Comparison of ENCODE assay signal across 7 mouse cellular contexts in the genomic region with DNA sequence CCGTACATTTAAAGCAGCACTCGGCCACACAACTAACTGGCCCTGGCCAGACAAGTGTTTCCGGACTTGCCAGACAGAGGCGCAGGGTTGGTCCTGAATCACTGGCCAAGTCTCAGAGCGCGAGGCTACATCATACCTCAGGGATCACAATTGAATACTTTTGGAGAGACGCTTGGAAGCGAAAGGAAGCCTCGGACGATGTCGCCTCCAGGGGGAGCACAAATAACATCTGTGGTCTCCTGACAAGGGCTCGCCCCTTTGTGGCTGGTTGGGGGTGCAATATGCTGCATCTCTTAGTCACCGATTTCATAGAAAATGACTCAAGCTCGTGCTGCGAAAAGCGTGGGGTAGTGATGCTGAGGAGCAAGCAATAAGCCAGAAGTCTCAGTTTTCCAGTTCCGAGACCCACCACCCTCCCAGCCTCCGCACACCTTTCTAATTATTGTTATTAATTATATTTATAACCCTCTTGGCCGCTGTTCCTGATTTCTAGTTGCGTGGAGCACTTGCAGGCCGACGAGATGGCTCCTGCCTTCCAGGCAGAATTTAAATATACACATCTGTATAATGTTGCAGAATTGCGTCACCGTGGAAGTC. TPM values are rescaled to one million over a fixed set of nuclear protein-coding genes. Genes with fewer than 3 reads are reported as not detected.
DNase-seq lines count a peak whose midpoint lies in the region; ATAC-seq lines count a peak whose summit lies in the region.

No protein-coding gene starts in this region.

- peak; percentile 90 for DNase-seq in adrenal gland, postnatal 10 days
- peak; percentile 84 for DNase-seq in embryo, embryonic 9.5 days (ENCODE audit: extremely low spot score)
- DNase-seq in heart, adult 18-20 months, result peak; percentile 94 to 96
- DNase-seq in kidney, adult 18-20 months, result peak; percentile 89
- DNase-seq in limb, embryonic 11.5 days (ENCODE audit: low spot score), result peak; percentile 90
- DNase-seq in spleen, adult 12 weeks (ENCODE audit: low spot score), result peak; percentile 53

- H3K4me1 ChIP-seq in limb, embryonic 11.5 days (ENCODE audit: control insufficient read depth, insufficient read depth, low read length), result peaks cover 18% of the 10 kb centered on the region
- H3K4me1 ChIP-seq in midbrain, embryonic 13.5 days (replicated peaks), result peaks cover 40% of the 10 kb centered on the region

- no peaks in the 10 kb centered on the region for H3K9me3 ChIP-seq in limb, embryonic 11.5 days (ENCODE audit: control insufficient read depth, low read length)
- no peaks in the 10 kb centered on the region for H3K9me3 ChIP-seq in midbrain, embryonic 13.5 days

- H3K4me2 ChIP-seq in limb, embryonic 11.5 days (ENCODE audit: low read depth, severe bottlenecking), result peak overlapping the region; percentile 89
- H3K4me2 ChIP-seq in midbrain, embryonic 13.5 days (replicated peaks), result peak overlapping the region; percentile 85

- peak overlapping the region; percentile 49 for H3K9ac ChIP-seq in limb, embryonic 11.5 days (ENCODE audit: low read length)
- peak overlapping the region; percentile 90 for H3K9ac ChIP-seq in midbrain, embryonic 13.5 days (replicated peaks)

- WGBS in limb, embryonic 11.5 days, result 0% methylated on average over 24 of the region's 24 CpGs
- WGBS in midbrain, embryonic 13.5 days, result under 1% methylated on average over 24 of the region's 24 CpGs

- no peaks in the 10 kb centered on the region for H3K27me3 ChIP-seq in limb, embryonic 11.5 days (ENCODE audit: control insufficient read depth, insufficient read depth, low read length)
- 0 out of 2 replicates have a peak, but pooled peaks cover 9% of the 10 kb centered on the region for H3K27me3 ChIP-seq in midbrain, embryonic 13.5 days

- no peaks in the 10 kb centered on the region for H3K36me3 ChIP-seq in limb, embryonic 11.5 days (ENCODE audit: control insufficient read depth, insufficient read depth, low read length)
- no peaks in the 10 kb centered on the region for H3K36me3 ChIP-seq in midbrain, embryonic 13.5 days

- peak; percentile 23; the same call in 1 of the 2 replicates for ATAC-seq in limb, embryonic 11.5 days (ENCODE audit: insufficient number of reproducible peaks, low FRiP score, low TSS enrichment, low read depth)
- peak; percentile 58 for ATAC-seq in midbrain, embryonic 13.5 days

- H3K4me3 ChIP-seq in limb, embryonic 11.5 days (ENCODE audit: low read depth, low read length), result peak overlapping the region; percentile 52
- peak overlapping the region; percentile 79 for H3K4me3 ChIP-seq in midbrain, embryonic 13.5 days (replicated peaks)

- peak overlapping the region; percentile 43 for H3K27ac ChIP-seq in limb, embryonic 11.5 days (replicated peaks; ENCODE audit: low read depth, low read length)
- peak overlapping the region; percentile 85 for H3K27ac ChIP-seq in midbrain, embryonic 13.5 days

RNA-seq across cellular contexts. Expression of a gene that starts 0.5 kb away (rescaled TPM):
- 100 to 1,000 TPM in 1 of 2 experiments, 10 to 100 TPM in 1; 92.3 to 100 TPM for total RNA-seq in adrenal gland, postnatal 10 days (2021)
- total RNA-seq in heart, adult 18-20 months (2021), result 100 to 1,000 TPM; 116 to 125 TPM
- polyA plus RNA-seq in limb, embryonic 11.5 days (2014; fragmentation: Nextera tagmentation; extraction: Ambion mirVana), result 17.7 and 19.0 TPM in 2 replicates
- polyA plus RNA-seq in midbrain, embryonic 13.5 days (2015; fragmentation: Nextera tagmentation; extraction: Ambion mirVana), result 6.5 and 7.0 TPM in 2 replicates

RNA-seq across cellular contexts. Expression of a gene that starts 14.7 kb away (rescaled TPM):
- total RNA-seq in adrenal gland, postnatal 10 days (2021), result not detected
- total RNA-seq in heart, adult 18-20 months (2021), result not detected
- not detected in 2 replicates for polyA plus RNA-seq in limb, embryonic 11.5 days (2014; fragmentation: Nextera tagmentation; extraction: Ambion mirVana)
- not detected in 2 replicates for polyA plus RNA-seq in midbrain, embryonic 13.5 days (2015; fragmentation: Nextera tagmentation; extraction: Ambion mirVana)

RNA-seq across cellular contexts. Expression of a gene that starts 45.2 kb away (rescaled TPM):
- not detected for total RNA-seq in adrenal gland, postnatal 10 days (2021)
- total RNA-seq in heart, adult 18-20 months (2021), result not detected
- not detected in 2 replicates for polyA plus RNA-seq in limb, embryonic 11.5 days (2014; fragmentation: Nextera tagmentation; extraction: Ambion mirVana)
- not detected in 2 replicates for polyA plus RNA-seq in midbrain, embryonic 13.5 days (2015; fragmentation: Nextera tagmentation; extraction: Ambion mirVana)

Comparison
In these comparisons a context has a peak if more than half of its experiments do, and no peak if none do; other contexts are left out.
1. Peak in every context shown above with its lines: DNase-seq, ATAC-seq, H3K4me3 ChIP-seq and H3K27ac ChIP-seq.